Mouse (Mus musculus): ENCODE measurements around the gene N4bp3. TPM values are rescaled to one million over a fixed set of nuclear protein-coding genes. Genes with fewer than 3 reads are reported as not detected.

N4bp3 gene
- total RNA-seq, 2 experiments from 2014 or later, result 10.4 to 14.3 TPM

GRCm38 (mm10) chr11:51609266-51609909, 41.3 kb downstream of the N4bp3 start:
- Histone ChIP-seq H3K4me3 (no peak overlapping the region), H3K27ac (no peak overlapping the region)
- intact Hi-C loops (cut with DNase I), result no loop called here
- TF ChIP-seq CTCF (IDR thresholded peaks at IDR 0.05), result no peak
- no peak for DNase-seq (ENCODE audit: extremely low spot score in 1 of 2, low spot score in 2 of 2)

- DNase-seq (ENCODE audit: extremely low spot score in 1 of 2, low spot score in 2 of 2), result no peak
- H3K27ac ChIP-seq, result peak overlapping the region; percentile 75
- no peak for TF ChIP-seq CTCF (IDR thresholded peaks at IDR 0.05)
- H3K4me3 ChIP-seq, result peak overlapping the region; percentile 66
- intact Hi-C loops (cut with DNase I), result loop anchor here (1.0 kb wide), 1 partner anchor 12 kb away; the partner anchor contains the start of gene Nhp2
These were observed 43.4 kb downstream of the N4bp3 start for GRCm38 (mm10) chr11:51607096-51607738.

DNA sequence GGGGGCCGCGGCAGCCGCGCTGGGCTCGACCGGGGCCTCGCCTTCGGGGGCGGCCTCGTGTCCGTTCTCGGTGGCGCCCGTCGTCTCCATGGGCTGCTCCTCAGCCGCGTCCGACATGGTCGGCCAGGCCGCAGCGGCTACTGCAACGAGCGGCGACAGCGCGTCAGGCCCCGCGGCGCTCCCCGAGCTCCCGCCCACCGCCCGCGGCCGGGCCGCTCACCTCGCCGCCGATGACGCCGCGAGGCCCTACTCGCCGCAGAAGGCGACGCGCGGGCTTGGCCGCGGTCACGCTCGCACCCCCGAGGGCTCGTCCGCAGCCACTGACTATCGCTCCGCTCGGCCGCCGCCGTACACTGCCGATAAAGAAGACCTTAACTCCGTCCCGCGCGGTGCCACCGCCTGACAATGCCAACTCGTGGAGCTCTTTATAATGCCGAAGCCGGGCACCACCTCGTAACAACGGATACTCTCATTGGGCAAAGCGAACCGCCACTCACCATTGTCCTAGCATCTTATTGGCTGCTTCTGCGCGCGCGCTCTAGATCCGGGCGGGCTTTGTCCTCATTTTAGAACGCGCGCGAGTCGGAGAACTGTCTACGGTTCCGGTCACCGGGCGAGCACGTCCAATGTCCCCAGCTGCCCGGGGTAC, 44.1 kb downstream of the N4bp3 start, which contains the start of gene Hnrnpab:
Hnrnpab (minus strand) TSS at position 401 of the 649 bp plus-strand sequence.
- peak; percentile 97 for DNase-seq (ENCODE audit: extremely low spot score in 1 of 2, low spot score in 2 of 2)
- intact Hi-C loops (cut with DNase I), result loop anchor here (1.0 kb wide), 1 partner anchor 13 kb away; the partner anchor contains the start of gene Nhp2
- peak within 1 kb of the TSS; percentile 66 for H3K4me3 ChIP-seq
- peak within 1 kb of the TSS; percentile 80 for H3K27ac ChIP-seq
- no peak for TF ChIP-seq CTCF (IDR thresholded peaks at IDR 0.05)

DNA sequence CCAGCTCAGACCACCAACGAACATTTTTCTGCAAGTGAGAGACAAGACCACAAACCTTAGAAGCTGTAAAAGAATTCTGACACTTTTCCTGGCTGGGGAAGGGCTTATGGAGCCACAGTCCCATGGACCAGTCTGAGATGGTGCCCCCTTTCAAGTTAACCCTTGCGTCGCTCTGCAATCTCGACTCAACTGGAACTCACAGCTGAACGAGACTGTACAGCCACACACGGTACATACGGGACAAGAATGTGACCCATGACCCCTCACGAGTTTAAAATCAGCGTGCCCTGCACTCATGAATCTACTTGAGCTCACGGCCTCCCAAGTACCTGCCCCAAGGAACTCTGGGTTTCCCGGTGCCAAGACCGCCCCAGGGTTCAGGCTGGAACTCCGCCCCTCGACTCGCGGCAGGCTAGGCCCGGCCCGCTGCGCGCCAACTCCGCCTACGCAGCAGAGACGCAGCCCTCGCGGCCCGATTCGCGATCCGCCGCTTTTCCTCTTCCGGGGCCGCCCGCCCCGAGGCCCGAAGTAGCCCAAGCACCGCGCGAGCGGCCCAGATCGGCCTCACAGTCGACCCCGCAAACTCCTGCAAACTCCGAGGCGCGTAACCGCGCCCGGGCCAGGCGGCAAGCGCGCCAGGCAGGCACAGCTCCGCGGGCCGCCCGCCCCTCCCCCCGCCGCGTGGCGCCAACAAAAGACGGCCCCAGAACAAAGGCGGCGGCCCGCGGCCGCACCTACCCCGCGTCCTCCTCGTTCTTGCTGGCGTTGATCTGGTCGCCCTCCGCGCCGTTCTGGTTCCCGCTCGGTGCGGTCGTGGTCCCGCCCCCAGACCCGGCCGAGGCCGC, 44.8 kb downstream of the N4bp3 start:
- intact Hi-C loops (cut with DNase I), result no loop called here
- peak; percentile 80 to 83 for DNase-seq (ENCODE audit: extremely low spot score in 1 of 2, low spot score in 2 of 2)
- Histone ChIP-seq H3K27ac (peak overlapping the region; percentile 80), H3K4me3 (peak overlapping the region; percentile 66)
- no peak for TF ChIP-seq CTCF (IDR thresholded peaks at IDR 0.05)

GRCm38 (mm10) chr11:51602253-51602652, 48.4 kb downstream of the N4bp3 start:
- no peak for TF ChIP-seq CTCF (IDR thresholded peaks at IDR 0.05)
- intact Hi-C loops (cut with DNase I), result no loop called here
- DNase-seq (ENCODE audit: extremely low spot score in 1 of 2, low spot score in 2 of 2), result no peak

GRCm38 (mm10) chr11:51597553-51597952, 53.1 kb downstream of the N4bp3 start:
- intact Hi-C loops (cut with DNase I), result no loop called here
- H3K27ac ChIP-seq, result no peak overlapping the region
- DNase-seq (ENCODE audit: extremely low spot score in 1 of 2, low spot score in 2 of 2), result no peak
- no peak overlapping the region for H3K4me3 ChIP-seq
- no peak for TF ChIP-seq CTCF (IDR thresholded peaks at IDR 0.05)

More at GRCm38 (mm10) chr11:51602253-51602652, 48.4 kb downstream of the N4bp3 start:
- Histone ChIP-seq H3K27ac (no peak overlapping the region), H3K4me3 (no peak overlapping the region)

DNA sequence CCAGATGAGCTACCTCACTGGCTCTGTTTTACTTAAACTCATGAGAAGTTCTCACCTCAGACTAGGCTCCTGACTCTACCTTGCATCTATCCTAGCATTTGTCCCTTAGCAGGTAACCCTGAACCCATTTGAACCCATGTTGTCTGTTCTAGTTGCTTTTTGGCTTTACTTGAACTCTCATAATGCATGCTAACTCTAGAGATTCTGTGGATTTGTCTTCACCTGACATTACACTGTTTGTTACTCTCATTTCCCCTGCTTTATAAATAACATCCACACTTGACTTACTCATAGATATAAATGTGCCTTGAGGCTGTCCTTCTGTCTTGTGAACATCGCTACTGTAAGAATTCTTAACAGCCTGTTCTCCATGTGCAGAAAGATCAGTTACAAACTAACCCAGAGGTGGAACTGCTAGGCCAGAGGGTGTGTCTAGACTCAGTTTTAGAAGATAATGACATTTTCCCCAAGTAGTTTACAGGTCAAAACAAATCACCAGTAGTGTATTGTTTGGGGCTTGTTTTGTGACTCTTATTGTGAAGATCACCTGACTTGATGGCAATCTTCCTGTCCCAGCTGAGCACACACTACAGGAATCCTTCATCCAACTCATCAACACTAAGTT, 55.1 kb downstream of the N4bp3 start:
- no peak for TF ChIP-seq CTCF (IDR thresholded peaks at IDR 0.05)
- intact Hi-C loops (cut with DNase I), result no loop called here
- DNase-seq (ENCODE audit: extremely low spot score in 1 of 2, low spot score in 2 of 2), result no peak
- Histone ChIP-seq H3K27ac (no peak overlapping the region), H3K4me3 (no peak overlapping the region)

GRCm38 (mm10) chr11:51594715-51595350, 55.8 kb downstream of the N4bp3 start:
- no peak for TF ChIP-seq CTCF (IDR thresholded peaks at IDR 0.05)
- DNase-seq (ENCODE audit: extremely low spot score in 1 of 2, low spot score in 2 of 2), result no peak
- intact Hi-C loops (cut with DNase I), result no loop called here
- no peak overlapping the region for H3K27ac ChIP-seq
- no peak overlapping the region for H3K4me3 ChIP-seq

DNA sequence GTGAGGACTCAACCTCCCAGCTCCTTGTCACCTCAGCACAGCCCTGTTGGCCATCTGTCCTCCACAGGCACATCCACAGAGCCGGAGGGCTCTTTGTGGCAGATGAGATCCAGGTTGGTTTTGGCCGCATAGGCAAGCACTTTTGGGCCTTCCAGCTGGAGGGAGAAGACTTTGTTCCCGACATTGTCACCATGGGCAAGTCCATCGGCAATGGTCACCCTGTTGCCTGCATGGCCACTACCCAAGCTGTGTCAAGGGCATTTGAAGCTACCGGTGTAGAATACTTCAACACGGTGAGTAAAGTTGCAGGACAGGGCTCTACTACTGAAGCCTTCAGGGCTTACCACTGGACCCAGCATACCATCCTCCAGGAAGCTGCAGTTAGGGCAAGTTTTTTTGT, 56.8 kb downstream of the N4bp3 start:
- TF ChIP-seq CTCF (IDR thresholded peaks at IDR 0.05), result no peak
- Histone ChIP-seq H3K27ac (no peak overlapping the region), H3K4me3 (no peak overlapping the region)
- DNase-seq (ENCODE audit: extremely low spot score in 1 of 2, low spot score in 2 of 2), result no peak
- intact Hi-C loops (cut with DNase I), result no loop called here

DNA sequence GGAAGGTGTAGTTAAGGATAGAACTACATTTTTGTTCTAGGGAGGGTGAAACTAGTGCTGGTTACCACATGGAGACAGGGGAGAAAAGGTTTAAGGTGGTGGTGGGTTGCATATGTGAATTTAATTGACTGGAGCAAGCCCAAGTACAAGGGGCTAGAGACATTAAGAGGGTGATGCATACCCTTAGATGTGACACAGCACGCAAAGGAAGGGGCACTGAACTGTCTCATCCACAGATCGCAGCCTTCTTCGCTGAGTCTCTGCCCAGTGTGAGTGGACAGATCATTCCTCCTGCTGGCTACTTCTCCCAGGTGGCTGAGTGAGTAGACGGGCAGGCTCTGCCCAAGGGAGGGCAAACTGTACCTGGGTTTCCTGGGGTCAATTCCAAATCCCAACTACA, 57.3 kb downstream of the N4bp3 start:
- H3K27ac ChIP-seq, result no peak overlapping the region
- TF ChIP-seq CTCF (IDR thresholded peaks at IDR 0.05), result no peak
- no peak overlapping the region for H3K4me3 ChIP-seq
- no peak for DNase-seq (ENCODE audit: extremely low spot score in 1 of 2, low spot score in 2 of 2)
- intact Hi-C loops (cut with DNase I), result no loop called here

Other genes starting within 250 kb of the N4bp3 start
- 1 to 10 TPM; 7.8 to 8.2 TPM for gene Phykpl, start 66.1 kb downstream of the N4bp3 start, total RNA-seq (2021)
- 100 to 1,000 TPM; 120 to 127 TPM for gene Hnrnpab, start 44.0 kb downstream of the N4bp3 start, total RNA-seq (2021)
- gene Nhp2, start 31.1 kb downstream of the N4bp3 start, total RNA-seq (2021), result 10 to 100 TPM; 45.0 to 46.2 TPM
- 10 to 100 TPM; 56.1 to 61.9 TPM for gene Rmnd5b, start 14.9 kb downstream of the N4bp3 start, total RNA-seq (2021)
- 1 to 10 TPM; 1.8 to 1.9 TPM for gene D930048N14Rik, start 112 bp upstream of the N4bp3 start, total RNA-seq (2021)
- 10 to 100 TPM; 32.4 to 35.2 TPM for gene 0610009B22Rik, start 38.0 kb upstream of the N4bp3 start, total RNA-seq (2021)
- 10 to 100 TPM; 21.0 to 21.2 TPM for gene Sec24a, start 112.8 kb upstream of the N4bp3 start, total RNA-seq (2021)
- 10 to 100 TPM; 61.0 to 65.0 TPM for gene Sar1b, start 112.8 kb upstream of the N4bp3 start, total RNA-seq (2021)
- gene Jade2, start 206.8 kb upstream of the N4bp3 start, total RNA-seq (2021), result 10 to 100 TPM; 49.6 to 60.3 TPM

Measured in left cerebral cortex, adult 2 months (tissue).